Mouse (Mus musculus) liver, postnatal 0 days (tissue): ENCODE measurements around the gene Ttll5. TPM values are rescaled to one million over a fixed set of nuclear protein-coding genes. Genes with fewer than 3 reads are reported as not detected.

Experiments used
- ATAC-seq: fragments of 200-750 bp; cut with Nextera tagmentation; 2 replicates; pipeline ENCODE4 v1.8.0; 2017; ENCODE audit warnings: mild to moderate bottlenecking, moderate library complexity
- DNase-seq: peaks from one replicate; pipeline ENCODE4 v3.0.0-alpha.2; 2016
- H3K27ac ChIP-seq: fragments of 300-500 bp; sonication (generic); 2 replicates; pipeline ENCODE4 v1.5.1; 2014; ENCODE audit warnings: antibody characterized with exemption, moderate library complexity, mild to moderate bottlenecking, low read depth
- H3K27me3 ChIP-seq: fragments of 300-500 bp; sonication (generic); 2 replicates; pipeline ENCODE4 v1.6.1; 2014; ENCODE audit warnings: low read length, control low read depth, mixed read lengths; ENCODE audit not compliant: insufficient read depth
- H3K36me3 ChIP-seq: fragments of 300-500 bp; sonication (generic); replicated peaks from 2 replicates; pipeline ENCODE4 v1.6.1; 2014; ENCODE audit warnings: mild to moderate bottlenecking, control low read depth, low read length, moderate library complexity, mixed read lengths; ENCODE audit not compliant: insufficient read depth
- H3K4me1 ChIP-seq: fragments of 300-500 bp; sonication (generic); 2 replicates; pipeline ENCODE4 v1.6.1; 2014; ENCODE audit warnings: antibody characterized with exemption, mild to moderate bottlenecking, control low read depth; ENCODE audit not compliant: insufficient read depth
- H3K4me2 ChIP-seq: fragments of 300-500 bp; sonication (generic); 2 replicates; pipeline ENCODE4 v1.6.1; 2014; ENCODE audit warnings: low read depth, mild to moderate bottlenecking, low read length, moderate library complexity, mixed read lengths
- H3K4me3 ChIP-seq: fragments of 300-500 bp; sonication (generic); 2 replicates; pipeline ENCODE4 v1.5.1; 2014; ENCODE audit warnings: low read depth, low read length
- H3K9ac ChIP-seq: fragments of 300-500 bp; sonication (generic); replicated peaks from 2 replicates; pipeline ENCODE4 v1.6.1; 2014; ENCODE audit warnings: mild to moderate bottlenecking, moderate library complexity
- H3K9me3 ChIP-seq: fragments of 300-500 bp; sonication (generic); 2 replicates; pipeline ENCODE4 v1.6.1; 2016; ENCODE audit warnings: mild to moderate bottlenecking, control low read depth, low read length, mixed read lengths
- CTCF ChIP-seq: sonication (generic); IDR thresholded peaks from 2 replicates; pipeline ENCODE4 v1.5.1; 2016; ENCODE audit warnings: antibody characterized with exemption, low read depth
- EP300 ChIP-seq: IDR thresholded peaks from 2 replicates; pipeline ENCODE4 v1.6.1; 2016; ENCODE audit warnings: antibody characterized with exemption, low read depth, mild to moderate bottlenecking
- WGBS: fragments of 180-500 bp; shearing (Covaris S2); extraction: QIAGEN DNeasy Blood & Tissue Kit; methylation state at CpG from one replicate; pipeline ENCODE4 v1.1.7; 2014; ENCODE audit not compliant: insufficient replicate concordance; 5-methylcytosine and 5-hydroxymethylcytosine counted together
- polyA plus RNA-seq: library from polyadenylated mRNA; unstranded; fragments of >200 nt; fragmentation: Nextera tagmentation; extraction: Ambion mirVana; gene quantifications from 2 replicates; pipeline ENCODE4 v1.2.1, GENCODE M21; 2015

Ttll5 gene
- polyA plus RNA-seq, 1 experiment from 2014 or later, result 2.8 TPM

- Histone ChIP-seq H3K27me3 (peaks cover 8% of the 10 kb centered on the region), H3K4me3 (peak within 1 kb of the TSS; percentile 57), H3K4me1 (0 out of 2 replicates have a peak, but pooled peaks cover 5% of the 10 kb centered on the region), H3K4me2 (peak within 1 kb of the TSS; percentile 70), H3K36me3 (no peaks in the 10 kb centered on the region), H3K9me3 (no peaks in the 10 kb centered on the region), H3K9ac (peak within 1 kb of the TSS; percentile 8; the same call in 1 of the 2 replicates), H3K27ac (no peak within 1 kb of the TSS)
- ATAC-seq (peak; percentile 71), DNase-seq (peak; percentile 81)
- TF ChIP-seq CTCF (no peak), EP300 (no peak)
- under 1% methylated on average over 35 of the region's 35 CpGs for WGBS
These were observed 258.1 kb downstream of the Ttll5 start, which contains the start of gene Ift43 for GRCm38 (mm10) chr12:86082481-86083012. Gene Ift43, plus strand, starts transcription at chr12:86082541.

- Histone ChIP-seq H3K4me3 (no peak overlapping the region), H3K9me3 (no peaks in the 10 kb centered on the region), H3K9ac (no peak overlapping the region), H3K4me1 (0 out of 2 replicates have a peak, but pooled peaks cover 5% of the 10 kb centered on the region), H3K27me3 (peaks cover 3% of the 10 kb centered on the region; the same call in 1 of the 2 replicates), H3K4me2 (no peak overlapping the region), H3K36me3 (no peaks in the 10 kb centered on the region), H3K27ac (no peak overlapping the region)
- WGBS, result 81% methylated on average over 7 of the region's 7 CpGs
- DNase-seq (no peak), ATAC-seq (no peak)
- TF ChIP-seq EP300 (no peak), CTCF (no peak)
These were observed 261.4 kb downstream of the Ttll5 start for GRCm38 (mm10) chr12:86085873-86086272.

- WGBS, result 66% methylated on average over 8 of the region's 8 CpGs
- 0 out of 2 replicates have a peak, but pooled peaks cover 5% of the 10 kb centered on the region for H3K4me1 ChIP-seq
- ATAC-seq, result no peak
- H3K36me3 ChIP-seq, result no peaks in the 10 kb centered on the region
- no peak for DNase-seq
- H3K4me3 ChIP-seq, result no peak overlapping the region
- H3K27me3 ChIP-seq, result no peaks in the 10 kb centered on the region
- H3K27ac ChIP-seq, result no peak overlapping the region
- no peak overlapping the region for H3K4me2 ChIP-seq
- no peaks in the 10 kb centered on the region for H3K9me3 ChIP-seq
- no peak overlapping the region for H3K9ac ChIP-seq
- TF ChIP-seq EP300 (no peak), CTCF (no peak)
These were observed 262.1 kb downstream of the Ttll5 start for GRCm38 (mm10) chr12:86086550-86086949.

- Histone ChIP-seq H3K27ac (no peak overlapping the region), H3K27me3 (no peaks in the 10 kb centered on the region), H3K9ac (no peak overlapping the region), H3K4me1 (0 out of 2 replicates have a peak, but pooled peaks cover under 1% of the 10 kb centered on the region), H3K4me2 (no peak overlapping the region), H3K9me3 (no peaks in the 10 kb centered on the region), H3K4me3 (no peak overlapping the region), H3K36me3 (no peaks in the 10 kb centered on the region)
- DNase-seq (no peak), ATAC-seq (0 out of 2 replicates have a peak, but pooled peaks have one; percentile 19)
- WGBS, result 64% methylated on average over 7 of the region's 7 CpGs
- TF ChIP-seq CTCF, result no peak
These were observed 263.6 kb downstream of the Ttll5 start for GRCm38 (mm10) chr12:86088042-86088441.

- no peak overlapping the region for H3K4me3 ChIP-seq
These were observed 266.3 kb downstream of the Ttll5 start for GRCm38 (mm10) chr12:86090764-86091163.

GRCm38 (mm10) chr12:86091601-86092132, 267.2 kb downstream of the Ttll5 start:
- H3K4me1 ChIP-seq, result no peaks in the 10 kb centered on the region
- H3K27me3 ChIP-seq, result no peaks in the 10 kb centered on the region
- no peak overlapping the region for H3K4me2 ChIP-seq
- 58% methylated on average over 18 of the region's 18 CpGs for WGBS
- H3K27ac ChIP-seq, result no peak overlapping the region
- no peak overlapping the region for H3K4me3 ChIP-seq
- ATAC-seq (no peak), DNase-seq (no peak)
- no peak overlapping the region for H3K9ac ChIP-seq
- no peaks in the 10 kb centered on the region for H3K9me3 ChIP-seq
- H3K36me3 ChIP-seq, result no peaks in the 10 kb centered on the region
- TF ChIP-seq CTCF, result no peak

More at GRCm38 (mm10) chr12:86090764-86091163, 266.3 kb downstream of the Ttll5 start:
- no peak overlapping the region for H3K27ac ChIP-seq
- DNase-seq, result no peak
- TF ChIP-seq CTCF (no peak), EP300 (no peak)
- H3K27me3 ChIP-seq, result no peaks in the 10 kb centered on the region
- no peak for ATAC-seq
- H3K9me3 ChIP-seq, result no peaks in the 10 kb centered on the region
- H3K4me2 ChIP-seq, result no peak overlapping the region
- no peak overlapping the region for H3K9ac ChIP-seq
- no peaks in the 10 kb centered on the region for H3K4me1 ChIP-seq
- H3K36me3 ChIP-seq, result no peaks in the 10 kb centered on the region
- WGBS, result 74% methylated on average over 4 of the region's 4 CpGs
